Mouse (Mus musculus): ENCODE measurements around the gene Dlgap3. TPM values are rescaled to one million over a fixed set of nuclear protein-coding genes. Genes with fewer than 3 reads are reported as not detected.

Gene Dlgap3
- polyA plus RNA-seq, 1 experiment from 2014 or later: 0.45 TPM

Other genes with a start within 250 kb of the Dlgap3 start
- 12.3 and 16.6 TPM in 2 replicates for gene Zmym4, start 201.1 kb upstream of the Dlgap3 start, polyA plus RNA-seq (2015; fragmentation: Nextera tagmentation; extraction: Ambion mirVana)
- gene Sfpq, start 147.9 kb upstream of the Dlgap3 start, polyA plus RNA-seq (2015; fragmentation: Nextera tagmentation; extraction: Ambion mirVana): 37.6 and 40.2 TPM in 2 replicates
- gene Zmym1, start 108.1 kb upstream of the Dlgap3 start, polyA plus RNA-seq (2015; fragmentation: Nextera tagmentation; extraction: Ambion mirVana): 14.2 and 18.0 TPM in 2 replicates
- 19.9 and 22.0 TPM in 2 replicates for gene Zmym6, start 91.8 kb upstream of the Dlgap3 start, polyA plus RNA-seq (2015; fragmentation: Nextera tagmentation; extraction: Ambion mirVana)
- gene Tmem35b, start 45.5 kb upstream of the Dlgap3 start, polyA plus RNA-seq (2015; fragmentation: Nextera tagmentation; extraction: Ambion mirVana): 20.1 and 20.9 TPM in 2 replicates
- 56.2 and 56.4 TPM in 2 replicates for gene Smim12, start 74.6 kb downstream of the Dlgap3 start, polyA plus RNA-seq (2015; fragmentation: Nextera tagmentation; extraction: Ambion mirVana)
- gene Gja4, start 144.8 kb downstream of the Dlgap3 start, polyA plus RNA-seq (2015; fragmentation: Nextera tagmentation; extraction: Ambion mirVana): 16.1 and 17.8 TPM in 2 replicates
- 7.0 and 9.8 TPM in 2 replicates for gene Gjb3, start 161.6 kb downstream of the Dlgap3 start, polyA plus RNA-seq (2015; fragmentation: Nextera tagmentation; extraction: Ambion mirVana)
- 1.3 and 2.4 TPM in 2 replicates for gene Gjb4, start 184.9 kb downstream of the Dlgap3 start, polyA plus RNA-seq (2015; fragmentation: Nextera tagmentation; extraction: Ambion mirVana)
- 0.81 and 0.90 TPM in 2 replicates for gene Gjb5, start 189.0 kb downstream of the Dlgap3 start, polyA plus RNA-seq (2015; fragmentation: Nextera tagmentation; extraction: Ambion mirVana)